Mouse (Mus musculus) macrophage (primary cell): ENCODE data around the gene Izumo1. TPM values are rescaled to one million over a fixed set of nuclear protein-coding genes. Genes with fewer than 3 reads are reported as not detected.

Experiments
- H3K27ac ChIP-seq: fragments of 350-480 bp; formaldehyde crosslinking; 2 replicates; pipeline ENCODE4 v1.9.0; 2021
- H3K36me3 ChIP-seq: fragments of 350-480 bp; formaldehyde crosslinking; 2 replicates; pipeline ENCODE4 v1.9.0; 2021; ENCODE audit errors: inconsistent target
- H3K4me3 ChIP-seq: fragments of 350-480 bp; formaldehyde crosslinking; 2 replicates; pipeline ENCODE4 v1.9.0; 2021; ENCODE audit errors: inconsistent target
- H3K79me2 ChIP-seq: fragments of 350-480 bp; formaldehyde crosslinking; 2 replicates; pipeline ENCODE4 v1.9.0; 2021; ENCODE audit errors: inconsistent target
- WGBS: methylation state at CpG from one replicate; pipeline ENCODE4 v1.1.7; 2026; ENCODE audit warnings: inconsistent platforms; ENCODE audit not compliant: missing documents; 5-methylcytosine and 5-hydroxymethylcytosine counted together
- polyA plus RNA-seq: library from polyadenylated mRNA; stranded (reverse); fragments of 250-400 nt; gene quantifications from 3 replicates; pipeline ENCODE4 v1.2.4, GENCODE M21; 2018; ENCODE audit warnings: inconsistent platforms
- total RNA-seq, 78 experiments: library from RNA; depleted of rRNA; stranded (reverse); fragments of 250-400 nt; gene quantifications; 1 replicate in 9 of 78; 2 replicates in 24 of 78; 3 replicates in 43 of 78; 4 replicates in 2 of 78; pipeline ENCODE4 v1.2.4; 2018; ENCODE audit warnings: inconsistent platforms in 56 of 78

The Izumo1 gene
- not detected for total RNA-seq (2018; cell fraction: chromatin; rRNA removed)
- not detected for total RNA-seq (2018; cell fraction: cytosol; rRNA removed)
- total RNA-seq (2018; cell fraction: nucleus; rRNA removed) = under 1 TPM in 2 of 26 experiments, not detected in 24; 0.44 to 0.50 TPM
- polyA plus RNA-seq = not detected in 3 replicates

DNA sequence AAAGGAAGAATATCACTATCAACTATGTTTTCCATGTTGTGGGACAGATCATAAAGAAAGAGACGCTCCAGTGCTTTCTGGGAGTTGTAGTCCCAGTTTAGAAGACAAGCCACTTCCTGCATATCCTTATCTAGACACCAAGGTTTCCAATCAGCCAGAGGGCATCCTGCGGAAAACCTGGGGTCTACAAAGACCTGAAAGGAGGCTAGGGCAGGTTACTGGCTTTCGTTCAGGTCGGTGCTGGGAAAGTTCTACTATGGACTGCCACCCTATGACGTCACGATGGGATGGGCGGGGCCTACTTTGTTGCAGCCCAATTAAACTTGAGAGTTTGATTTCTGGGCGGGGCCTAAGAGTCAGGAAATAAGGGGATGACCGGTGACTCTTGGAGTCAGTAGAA lies at the start of gene Izumo1:
Izumo1 (plus strand) TSS at position 369 of the 400 bp plus-strand sequence.
- WGBS = 48% methylated on average over 9 of the region's 9 CpGs
- H3K79me2 ChIP-seq = no peaks in the 10 kb centered on the region
- H3K4me3 ChIP-seq = no peak within 1 kb of the TSS
- H3K36me3 ChIP-seq = no peaks in the 10 kb centered on the region
- no peak within 1 kb of the TSS for H3K27ac ChIP-seq

DNA sequence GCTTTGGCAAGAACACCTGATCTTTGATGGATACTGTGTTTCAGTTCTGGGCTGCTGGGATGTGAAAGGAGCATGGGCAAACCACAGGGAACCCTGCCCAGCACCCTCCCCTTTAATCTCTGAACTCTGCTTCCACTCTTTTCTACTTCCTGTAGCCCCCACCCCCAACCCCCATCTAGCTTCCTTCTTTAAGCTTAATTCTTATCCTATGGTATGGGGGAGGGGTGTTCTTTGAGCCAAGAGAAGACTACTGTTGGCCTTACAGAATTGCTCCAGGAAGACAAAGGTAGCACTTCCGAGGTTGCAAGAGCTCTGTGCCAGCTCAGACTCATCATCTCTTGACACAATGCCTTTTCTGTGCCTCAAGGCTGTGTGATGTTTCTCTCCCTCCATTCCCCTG lies 49.6 kb upstream of the Izumo1 start:
- Histone ChIP-seq H3K36me3 (peaks cover 20% of the 10 kb centered on the region), H3K79me2 (peaks cover 48% of the 10 kb centered on the region), H3K27ac (no peak overlapping the region), H3K4me3 (no peak overlapping the region)
- WGBS = 20% methylated on average over 1 of the region's 1 CpGs

DNA sequence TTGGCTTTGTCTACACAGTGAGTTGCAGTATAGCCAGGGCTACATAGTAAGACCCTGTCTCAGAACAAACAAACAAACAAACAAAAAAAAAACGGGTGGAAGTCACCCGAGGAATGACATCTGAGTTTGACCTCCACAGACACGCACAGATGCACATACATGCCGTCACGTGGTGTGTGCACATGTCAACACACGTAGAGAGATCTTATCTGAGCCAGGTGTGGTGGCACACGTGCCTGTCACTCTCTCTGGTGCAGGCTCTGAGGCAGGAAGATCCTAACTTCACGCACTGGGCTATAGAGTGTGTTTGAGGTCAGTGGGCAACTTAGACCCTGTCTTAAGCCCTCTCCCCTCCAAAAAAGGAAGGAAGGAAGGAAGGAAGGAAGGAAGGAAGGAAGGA lies 47.7 kb upstream of the Izumo1 start:
- peaks cover 32% of the 10 kb centered on the region for H3K36me3 ChIP-seq
- WGBS = 94% methylated on average over 8 of the region's 8 CpGs
- no peak overlapping the region for H3K27ac ChIP-seq
- H3K4me3 ChIP-seq = no peak overlapping the region
- H3K79me2 ChIP-seq = peaks cover 48% of the 10 kb centered on the region

DNA sequence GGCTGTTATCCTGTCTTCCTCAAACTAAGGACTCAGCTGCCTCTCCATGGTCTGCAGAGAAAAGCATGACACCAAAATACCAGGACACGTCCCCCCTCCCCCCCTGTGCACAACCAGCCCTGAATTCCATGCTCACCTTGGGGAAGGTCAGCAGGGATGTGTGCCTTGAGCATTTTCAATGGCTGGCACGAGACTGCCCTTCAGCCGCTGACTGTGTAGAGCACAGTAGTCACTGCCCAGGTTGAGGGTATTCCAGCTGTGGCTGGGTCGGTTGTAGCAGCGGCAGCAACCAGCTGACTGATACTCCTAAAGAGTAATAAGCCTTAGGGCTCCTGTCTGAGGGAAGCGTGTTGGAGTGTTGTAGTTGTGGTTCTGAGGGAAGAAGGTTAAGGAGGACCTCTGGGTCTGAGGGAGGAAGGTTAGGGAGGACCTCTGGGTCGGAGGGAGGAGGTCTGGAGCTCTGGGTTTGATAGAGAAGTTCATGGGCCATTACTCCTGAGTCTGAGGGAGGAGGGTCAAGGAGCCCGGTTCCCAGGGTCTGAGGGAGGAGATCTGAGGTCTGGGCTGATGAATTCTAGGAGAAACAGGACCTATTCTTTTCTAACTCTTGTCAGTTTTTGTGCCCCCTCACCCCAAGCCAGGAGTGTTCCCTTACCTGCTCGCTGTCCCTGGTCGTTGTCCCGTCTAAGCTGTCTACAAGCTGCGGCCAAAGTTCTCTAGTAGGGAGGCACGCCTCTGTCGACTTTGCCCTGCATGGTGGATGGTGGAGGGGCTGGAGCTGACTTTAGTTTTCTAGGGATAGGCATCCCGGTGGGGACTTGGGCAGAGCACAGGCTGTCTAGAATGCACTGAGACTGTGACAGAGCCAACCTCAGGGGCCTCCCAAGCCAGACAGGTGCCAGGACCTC lies 46.9 kb upstream of the Izumo1 start:
- peaks cover 35% of the 10 kb centered on the region for H3K36me3 ChIP-seq
- H3K27ac ChIP-seq = no peak overlapping the region
- WGBS = 92% methylated on average over 15 of the region's 15 CpGs
- H3K4me3 ChIP-seq = no peak overlapping the region
- peaks cover 48% of the 10 kb centered on the region for H3K79me2 ChIP-seq

DNA sequence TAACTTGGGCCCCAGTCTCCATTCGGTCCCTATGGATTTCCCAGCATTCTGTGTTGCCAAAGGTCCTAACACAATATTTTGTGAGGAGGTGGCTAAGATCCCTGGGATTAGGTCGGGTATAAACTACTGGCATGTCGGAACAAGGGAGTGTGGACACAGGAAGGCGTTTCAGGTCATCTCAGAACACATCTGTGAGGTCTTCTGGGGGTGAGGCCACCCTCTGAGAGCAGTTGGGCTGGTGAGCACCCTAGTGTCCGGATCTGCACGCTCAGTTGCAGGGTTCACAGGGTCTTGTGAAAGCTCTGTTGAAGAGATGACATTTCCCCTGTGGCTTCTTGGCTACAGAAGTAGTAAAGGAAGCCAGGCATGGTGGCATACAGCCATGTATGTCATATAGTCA lies 35.7 kb upstream of the Izumo1 start:
- 90% methylated on average over 6 of the region's 6 CpGs for WGBS
- Histone ChIP-seq H3K36me3 (peaks cover 38% of the 10 kb centered on the region), H3K79me2 (no peaks in the 10 kb centered on the region), H3K27ac (no peak overlapping the region), H3K4me3 (no peak overlapping the region)

DNA sequence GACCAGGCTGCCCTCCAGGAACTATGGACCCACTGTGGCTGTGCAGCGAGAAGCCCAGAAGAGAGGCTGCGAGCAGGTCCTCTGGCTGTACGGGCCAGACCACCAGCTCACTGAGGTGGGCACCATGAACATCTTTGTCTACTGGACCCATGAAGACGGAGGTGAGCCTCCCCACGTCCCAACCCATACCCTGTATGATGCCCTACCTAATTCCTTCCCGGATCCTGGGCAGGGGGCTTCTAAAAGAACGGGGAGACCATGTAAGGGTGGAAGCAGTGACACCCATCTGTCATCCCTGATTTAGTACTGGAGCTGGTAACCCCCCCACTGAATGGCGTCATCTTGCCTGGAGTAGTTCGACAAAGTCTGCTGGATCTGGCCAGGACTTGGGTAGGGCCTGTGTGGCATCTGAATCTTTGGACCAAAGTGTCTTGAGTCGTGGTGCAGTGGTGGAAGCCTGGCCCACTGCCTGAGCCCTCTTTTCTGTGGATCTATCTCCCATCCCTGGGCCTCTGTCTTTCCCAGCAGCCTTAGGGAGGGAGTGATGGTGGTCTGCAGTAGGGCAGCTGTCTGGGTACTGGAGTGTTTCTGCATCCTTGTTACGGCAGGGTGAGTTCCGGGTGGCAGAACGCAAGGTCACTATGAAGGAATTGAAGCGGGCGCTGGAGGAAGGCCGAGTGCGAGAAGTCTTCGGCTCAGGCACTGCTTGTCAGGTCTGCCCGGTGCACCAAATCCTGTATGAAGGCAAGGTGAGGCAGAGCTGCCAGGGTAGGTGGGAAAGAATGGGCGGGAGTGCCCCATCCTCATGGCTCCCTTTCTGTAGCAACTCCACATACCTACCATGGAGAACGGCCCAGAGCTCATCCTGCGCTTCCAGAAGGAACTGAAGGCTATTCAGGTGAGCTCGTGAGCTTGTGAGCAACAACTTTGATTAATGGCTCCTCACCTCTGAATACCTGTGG lies 33.7 kb upstream of the Izumo1 start:
- H3K36me3 ChIP-seq = peaks cover 34% of the 10 kb centered on the region

DNA sequence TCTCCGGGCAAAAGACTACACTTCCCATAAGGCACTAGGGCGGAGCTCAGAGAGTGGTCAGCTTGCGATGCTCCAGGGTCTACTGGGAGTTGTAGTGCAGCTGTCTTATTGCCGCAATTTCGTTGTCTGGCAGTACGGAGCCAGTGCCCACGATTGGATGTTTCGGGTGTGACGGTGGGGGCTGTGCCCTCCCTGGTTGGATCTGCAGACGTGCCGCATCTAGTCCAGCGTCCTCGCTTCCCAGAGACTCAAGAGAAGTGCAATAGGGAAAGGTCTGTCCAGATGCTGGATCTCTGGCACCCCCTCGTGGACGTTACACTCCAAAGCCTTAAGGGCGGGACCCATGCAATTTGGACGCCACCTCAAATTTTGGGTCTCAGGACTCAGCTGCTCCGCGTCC lies 32.4 kb upstream of the Izumo1 start:
- no peak overlapping the region for H3K27ac ChIP-seq
- no peak overlapping the region for H3K4me3 ChIP-seq
- no peaks in the 10 kb centered on the region for H3K79me2 ChIP-seq
- H3K36me3 ChIP-seq = peaks cover 34% of the 10 kb centered on the region
- WGBS = 6% methylated on average over 19 of the region's 19 CpGs

More for the DNA sequence above, 33.7 kb upstream of the Izumo1 start:
- H3K27ac ChIP-seq = no peak overlapping the region
- H3K4me3 ChIP-seq = no peak overlapping the region
- WGBS = 96% methylated on average over 23 of the region's 23 CpGs
- H3K79me2 ChIP-seq = no peaks in the 10 kb centered on the region

DNA sequence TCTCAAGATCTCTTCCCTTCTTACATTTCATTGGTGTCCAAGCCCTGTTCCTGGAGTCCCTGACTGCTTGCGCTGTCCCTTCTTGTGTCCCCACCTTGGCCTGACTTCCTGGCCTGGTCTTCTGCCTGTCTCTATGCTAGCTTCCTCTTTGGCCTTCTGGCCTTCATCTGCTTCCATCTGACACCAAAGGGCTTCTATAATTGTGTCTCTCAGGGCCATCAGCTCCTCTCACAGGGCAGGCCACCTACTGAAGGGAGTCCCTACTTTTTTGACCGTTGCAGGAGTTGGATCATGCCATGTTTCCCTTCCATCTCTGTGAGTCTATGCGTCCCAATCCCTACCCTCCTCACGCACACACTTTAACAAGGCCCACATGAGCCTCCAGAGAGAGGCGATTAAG lies 31.7 kb upstream of the Izumo1 start:
- 88% methylated on average over 5 of the region's 5 CpGs for WGBS
- Histone ChIP-seq H3K79me2 (no peaks in the 10 kb centered on the region), H3K27ac (no peak overlapping the region), H3K36me3 (peaks cover 26% of the 10 kb centered on the region), H3K4me3 (no peak overlapping the region)

DNA sequence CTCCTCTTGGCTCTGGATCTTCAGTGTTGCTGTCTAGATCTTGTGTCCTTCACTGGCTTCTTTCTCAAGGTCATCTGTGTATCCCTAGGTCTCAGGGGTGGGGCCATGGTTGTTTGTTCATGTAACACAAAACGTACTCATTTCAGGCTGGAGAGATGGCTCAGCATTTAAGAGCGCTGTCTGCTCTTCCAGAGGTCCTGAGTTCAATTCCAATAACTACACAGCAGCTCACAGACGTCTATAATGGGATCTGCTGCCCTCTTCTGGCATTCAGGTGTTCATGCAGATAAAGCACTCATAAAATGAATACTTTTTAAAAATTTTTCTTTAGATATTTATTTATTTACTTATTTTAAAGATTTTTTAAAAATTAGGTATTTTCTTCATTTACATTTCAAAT lies 30.7 kb upstream of the Izumo1 start:
- Histone ChIP-seq H3K27ac (no peak overlapping the region), H3K79me2 (no peaks in the 10 kb centered on the region), H3K36me3 (peaks cover 16% of the 10 kb centered on the region; the same call in 1 of the 2 replicates), H3K4me3 (no peak overlapping the region)
- 64% methylated on average over 3 of the region's 3 CpGs for WGBS

DNA sequence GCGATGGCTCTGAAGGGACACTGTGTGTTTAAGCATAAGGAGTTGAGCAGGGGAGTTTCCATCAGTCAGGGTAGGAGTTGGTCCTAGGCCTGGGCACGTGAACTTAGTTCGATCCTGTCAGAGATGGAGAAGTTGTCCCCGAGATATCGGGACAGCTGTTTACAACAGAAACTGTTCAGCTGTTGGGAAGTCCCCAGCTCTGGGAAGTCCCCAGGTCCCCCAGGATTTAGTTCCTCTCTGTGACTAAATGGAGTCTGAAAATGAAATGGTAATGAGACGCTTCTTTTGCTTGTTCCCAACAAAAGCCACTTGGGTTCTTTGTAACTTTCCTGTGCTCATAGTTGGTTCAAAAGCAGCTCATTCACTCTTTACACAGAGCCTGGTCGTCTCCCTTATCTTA lies 29.7 kb upstream of the Izumo1 start:
- H3K79me2 ChIP-seq = no peaks in the 10 kb centered on the region

DNA sequence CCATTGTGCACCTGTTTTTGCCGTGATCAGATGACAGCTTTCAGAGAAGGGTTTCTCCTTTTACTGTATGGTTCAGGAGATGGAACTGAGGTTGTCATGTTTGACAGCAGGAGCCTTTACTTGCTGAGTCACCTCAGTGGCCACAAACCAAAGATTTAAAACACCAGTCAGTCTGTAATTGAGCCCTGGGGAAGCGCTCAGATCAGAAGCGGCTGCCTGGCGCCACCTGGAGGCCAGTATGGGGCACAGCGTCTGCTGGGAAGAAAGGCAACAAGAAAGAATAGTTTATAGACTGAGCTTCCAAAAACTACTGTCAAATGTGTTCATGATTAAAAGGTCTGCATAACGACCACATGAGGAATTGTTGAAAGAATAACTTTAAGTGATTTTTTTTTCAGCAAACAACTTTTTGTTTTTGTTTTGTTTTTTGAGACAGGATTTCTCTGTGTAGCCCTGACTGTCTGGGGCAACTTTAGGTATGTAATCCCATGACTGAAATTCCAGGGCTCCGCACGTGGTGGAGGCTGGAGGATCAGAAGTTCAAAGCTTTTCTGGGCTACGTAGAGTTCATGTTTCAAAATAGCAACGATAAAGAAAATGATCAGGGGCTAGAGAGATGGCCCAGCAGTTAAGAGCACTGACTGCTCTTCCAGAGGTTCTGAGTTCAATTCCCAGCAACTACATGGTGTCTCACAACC lies 28.3 kb upstream of the Izumo1 start:
- no peak overlapping the region for H3K4me3 ChIP-seq
- 31% methylated on average over 10 of the region's 10 CpGs for WGBS
- no peak overlapping the region for H3K27ac ChIP-seq
- H3K36me3 ChIP-seq = peaks cover under 1% of the 10 kb centered on the region; the same call in 1 of the 2 replicates
- H3K79me2 ChIP-seq = no peaks in the 10 kb centered on the region

More for the DNA sequence above, 29.7 kb upstream of the Izumo1 start:
- peak overlapping the region; percentile 12; the same call in 1 of the 2 replicates for H3K27ac ChIP-seq
- WGBS = 29% methylated on average over 7 of the region's 7 CpGs
- H3K36me3 ChIP-seq = peaks cover 13% of the 10 kb centered on the region; the same call in 1 of the 2 replicates
- no peak overlapping the region for H3K4me3 ChIP-seq

DNA sequence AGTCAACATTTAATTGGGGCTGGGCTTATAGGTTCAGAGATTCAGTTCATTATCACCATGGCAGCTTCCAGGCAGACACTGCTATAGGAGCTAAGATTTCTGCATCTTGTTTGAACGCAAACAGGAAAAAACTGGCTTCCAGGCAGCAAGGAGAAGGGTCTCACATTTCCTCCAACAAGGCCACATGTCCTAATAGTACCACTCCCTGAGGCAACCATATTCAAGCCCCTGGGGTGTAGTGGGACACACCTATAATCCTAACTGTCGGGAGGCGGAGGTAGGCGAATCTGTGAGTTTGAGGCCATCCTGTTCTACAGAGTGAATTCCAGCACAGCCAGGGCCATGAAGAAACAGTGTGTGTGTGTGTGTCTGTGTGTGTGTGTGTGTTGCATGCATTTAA lies 26.4 kb upstream of the Izumo1 start:
- Histone ChIP-seq H3K36me3 (no peaks in the 10 kb centered on the region), H3K4me3 (no peak overlapping the region), H3K79me2 (no peaks in the 10 kb centered on the region), H3K27ac (no peak overlapping the region)
- whole genome bisulfite sequencing = 94% methylated on average over 4 of the region's 4 CpGs

DNA sequence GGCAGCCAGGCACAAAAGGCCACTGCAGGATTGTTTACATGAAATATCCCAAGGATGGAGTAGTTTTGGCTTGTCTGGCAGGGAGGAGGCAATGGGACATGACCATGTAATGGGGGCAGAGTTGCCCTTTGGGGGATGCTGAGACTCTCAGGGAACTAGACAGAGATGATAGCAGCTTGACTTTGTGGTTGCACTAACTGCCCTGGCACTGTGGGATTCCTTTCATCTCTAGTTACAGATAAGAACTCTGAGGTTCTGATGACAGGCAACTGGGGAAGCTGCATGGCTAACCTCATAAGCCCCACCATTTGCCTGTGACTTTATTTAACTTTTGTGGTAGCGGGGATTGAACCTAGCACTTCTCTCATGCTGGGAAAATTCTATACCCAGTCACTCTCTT lies 25.5 kb upstream of the Izumo1 start:
- Histone ChIP-seq H3K36me3 (no peaks in the 10 kb centered on the region), H3K4me3 (no peak overlapping the region), H3K27ac (no peak overlapping the region), H3K79me2 (no peaks in the 10 kb centered on the region)
- WGBS = 100% methylated on average over 1 of the region's 1 CpGs

DNA sequence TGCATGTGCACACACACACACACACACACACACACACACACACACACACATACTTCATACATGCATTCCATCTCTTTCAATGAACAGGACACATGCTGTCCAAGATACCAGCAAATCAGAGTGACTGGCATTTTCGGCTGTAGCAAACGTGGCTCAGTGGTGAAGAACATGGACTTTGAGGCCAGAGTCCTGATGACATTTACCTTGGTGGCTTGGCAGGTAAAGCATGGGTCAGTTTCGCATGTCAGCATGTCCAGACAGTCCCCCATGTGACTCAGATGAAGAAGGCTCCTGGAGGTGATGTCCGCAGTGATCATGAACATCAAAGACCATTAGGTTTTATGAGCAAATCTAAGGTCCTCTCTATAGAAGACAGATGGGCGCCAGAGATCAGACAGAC lies 24.6 kb upstream of the Izumo1 start:
- H3K36me3 ChIP-seq = no peaks in the 10 kb centered on the region
- H3K4me3 ChIP-seq = no peak overlapping the region
- H3K79me2 ChIP-seq = no peaks in the 10 kb centered on the region
- 95% methylated on average over 5 of the region's 5 CpGs for WGBS
- no peak overlapping the region for H3K27ac ChIP-seq
